Mouse (Mus musculus) liver, adult 2 months (tissue): Measurements from ENCODE around the gene 1810024B03Rik. TPM values are rescaled to one million over a fixed set of nuclear protein-coding genes. Genes with fewer than 3 reads are reported as not detected.

Source experiments
- DNase-seq: peaks from one replicate; pipeline ENCODE4 v3.0.0-alpha.2; 2011; ENCODE audit warnings: low read depth, low spot score; ENCODE audit errors: extremely low read depth
- H3K27ac ChIP-seq: fragments of 200-500 bp; replicated peaks from 2 replicates; pipeline ENCODE4 v1.5.1; 2012; ENCODE audit warnings: low read depth, mild to moderate bottlenecking, control low read depth, inconsistent platforms, low read length; ENCODE audit not compliant: insufficient read depth
- H3K27me3 ChIP-seq: fragments of 200-500 bp; 2 replicates; pipeline ENCODE4 v1.6.1; 2012; ENCODE audit warnings: mild to moderate bottlenecking, moderate library complexity, low read length, inconsistent platforms; ENCODE audit not compliant: control insufficient read depth, insufficient read depth
- H3K36me3 ChIP-seq: fragments of 200-500 bp; 2 replicates; pipeline ENCODE4 v1.6.1; 2012; ENCODE audit warnings: low read length, inconsistent platforms; ENCODE audit not compliant: control insufficient read depth, insufficient read depth
- H3K4me1 ChIP-seq: fragments of 200-500 bp; 2 replicates; pipeline ENCODE4 v1.6.1; 2011; ENCODE audit warnings: low read length; ENCODE audit not compliant: control insufficient read depth, insufficient read depth
- H3K4me3 ChIP-seq: fragments of 200-500 bp; 2 replicates; pipeline ENCODE4 v1.5.1; 2011; ENCODE audit warnings: low read depth, mild to moderate bottlenecking, control low read depth, low read length, moderate library complexity; ENCODE audit not compliant: insufficient read depth
- H3K79me2 ChIP-seq: fragments of 200-500 bp; 2 replicates; pipeline ENCODE4 v1.6.1; 2012; ENCODE audit warnings: inconsistent platforms, mild to moderate bottlenecking, low read length, moderate library complexity; ENCODE audit not compliant: control insufficient read depth, insufficient read depth
- H3K9ac ChIP-seq: fragments of 200-500 bp; 2 replicates; pipeline ENCODE4 v1.6.1; 2012; ENCODE audit warnings: low read depth, mild to moderate bottlenecking, control low read depth, inconsistent platforms, low read length
- CTCF ChIP-seq: fragments of 200-500 bp; IDR thresholded peaks from 2 replicates; pipeline ENCODE4 v1.5.1; 2011; ENCODE audit warnings: low read depth, low read length, control low read depth
- POLR2A ChIP-seq: fragments of 200-500 bp; IDR thresholded peaks from 2 replicates; pipeline ENCODE4 v1.6.1; 2011; ENCODE audit warnings: low read length, control low read depth; ENCODE audit not compliant: insufficient read depth; ENCODE audit errors: extremely low read depth
- WGBS: fragments of 180-500 bp; shearing (Covaris S2); methylation state at CpG from one replicate; pipeline ENCODE4 v1.1.7; 2018; 5-methylcytosine and 5-hydroxymethylcytosine counted together
- polyA plus RNA-seq: library from polyadenylated mRNA; depleted of rRNA; stranded (reverse); fragments of >200 nt; gene quantifications from 2 replicates; pipeline ENCODE4 v1.2.3, GENCODE M21; 2012
- total RNA-seq: library from RNA; depleted of rRNA; stranded (reverse); fragments of >200 nt; gene quantifications from 2 replicates; pipeline ENCODE4 v1.2.3, GENCODE M21; 2014

1810024B03Rik gene
- total and polyA plus RNA-seq, 2 experiments = 0.82 to 1.2 TPM

GRCm38 (mm10) chr2:127143158-127144063 is 64.7 kb downstream of the 1810024B03Rik start, which contains the start of gene Itpripl1:
Gene Itpripl1 (minus strand): TSS chr2:127143442.
- peak within 1 kb of the TSS; percentile 64 for H3K9ac ChIP-seq
- no peaks in the 10 kb centered on the region for H3K36me3 ChIP-seq
- peak within 1 kb of the TSS; percentile 63 for H3K27ac ChIP-seq
- no peaks in the 10 kb centered on the region; the same call in 1 of the 2 replicates for H3K79me2 ChIP-seq
- peaks cover 5% of the 10 kb centered on the region; the same call in 1 of the 2 replicates for H3K4me1 ChIP-seq
- 7% methylated on average over 31 of the region's 31 CpGs for WGBS
- peak; percentile 92 for DNase-seq
- TF ChIP-seq CTCF (no peak), POLR2A (0 out of 2 replicates have a peak, but pooled peaks have one; percentile 50)
- peak within 1 kb of the TSS; percentile 57 for H3K4me3 ChIP-seq
- no peaks in the 10 kb centered on the region for H3K27me3 ChIP-seq

DNA sequence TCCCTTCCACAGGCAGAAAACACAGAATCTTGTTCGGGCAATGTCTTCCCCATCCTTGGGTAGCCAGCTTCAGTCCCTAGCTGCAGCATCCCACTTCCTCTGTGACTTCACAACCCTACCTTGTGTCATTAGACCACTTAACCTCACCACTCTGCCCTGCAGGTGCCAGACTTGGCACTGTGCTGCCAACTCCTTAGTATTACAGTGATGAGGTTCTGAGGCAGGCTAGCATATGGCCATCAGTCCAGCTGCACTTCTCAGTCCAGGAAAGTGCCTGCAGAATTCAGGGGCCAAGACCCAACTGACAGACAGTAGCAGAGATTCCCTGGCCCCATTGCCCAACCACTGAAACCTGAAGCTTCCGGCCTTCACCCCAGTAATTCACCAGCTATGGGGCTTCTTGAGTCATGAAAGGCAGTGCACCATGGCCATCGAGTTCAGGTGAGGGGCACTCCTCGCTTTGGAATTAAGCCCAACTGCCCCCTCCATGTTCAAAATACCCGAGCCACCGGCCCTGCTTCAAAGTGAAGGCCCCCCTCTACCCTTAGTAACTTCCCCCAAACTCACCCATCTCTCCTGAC is 65.4 kb downstream of the 1810024B03Rik start:
- 15% methylated on average over 6 of the region's 6 CpGs for WGBS
- DNase-seq = peak; percentile 12
- peaks cover 5% of the 10 kb centered on the region; the same call in 1 of the 2 replicates for H3K4me1 ChIP-seq

DNA sequence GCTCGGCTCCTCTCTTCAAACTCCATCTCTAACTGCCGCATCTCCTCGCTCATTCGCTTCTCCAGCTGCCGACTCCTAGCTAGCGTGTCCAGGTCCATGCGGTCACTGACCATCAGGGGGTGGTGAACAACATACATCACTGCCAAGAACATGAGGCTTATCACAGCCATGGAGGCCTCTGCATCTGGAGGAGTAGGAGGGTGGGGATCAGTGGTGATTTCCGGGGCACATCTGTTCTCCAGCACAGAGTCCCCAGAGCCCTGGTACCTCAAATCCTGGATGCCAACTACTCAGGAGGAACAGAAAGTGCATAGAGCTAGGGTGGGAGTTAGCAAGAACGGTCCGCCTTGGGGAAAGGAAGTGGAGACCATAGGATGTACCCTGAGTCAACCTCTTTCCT is 66.0 kb downstream of the 1810024B03Rik start:
- 80% methylated on average over 10 of the region's 10 CpGs for WGBS
- no peaks in the 10 kb centered on the region; the same call in 1 of the 2 replicates for H3K79me2 ChIP-seq
- H3K27ac ChIP-seq = 0 out of 2 replicates have a peak overlapping the region, but pooled peaks have one; percentile 63
- H3K4me1 ChIP-seq = peaks cover 6% of the 10 kb centered on the region; the same call in 1 of the 2 replicates
- H3K9ac ChIP-seq = 0 out of 2 replicates have a peak overlapping the region, but pooled peaks have one; percentile 12
- TF ChIP-seq CTCF (no peak), POLR2A (no peak)
- peak overlapping the region; percentile 57 for H3K4me3 ChIP-seq
- no peaks in the 10 kb centered on the region for H3K36me3 ChIP-seq
- DNase-seq = peak; percentile 20
- H3K27me3 ChIP-seq = no peaks in the 10 kb centered on the region

More for the DNA sequence above, 65.4 kb downstream of the 1810024B03Rik start:
- Histone ChIP-seq H3K4me3 (peak overlapping the region; percentile 57), H3K27me3 (no peaks in the 10 kb centered on the region), H3K36me3 (no peaks in the 10 kb centered on the region), H3K79me2 (no peaks in the 10 kb centered on the region; the same call in 1 of the 2 replicates), H3K27ac (peak overlapping the region; percentile 63), H3K9ac (peak overlapping the region; percentile 64)
- no peak for TF ChIP-seq POLR2A
- no peak for TF ChIP-seq CTCF

GRCm38 (mm10) chr2:127140011-127140410 is 68.1 kb downstream of the 1810024B03Rik start:
- DNase-seq = no peak
- no peak for TF ChIP-seq CTCF
- no peak for TF ChIP-seq POLR2A
- Histone ChIP-seq H3K27me3 (no peaks in the 10 kb centered on the region), H3K4me3 (no peak overlapping the region), H3K27ac (no peak overlapping the region), H3K4me1 (peaks cover 6% of the 10 kb centered on the region; the same call in 1 of the 2 replicates), H3K9ac (no peak overlapping the region), H3K36me3 (no peaks in the 10 kb centered on the region), H3K79me2 (no peaks in the 10 kb centered on the region; the same call in 1 of the 2 replicates)
- WGBS = 97% methylated on average over 7 of the region's 7 CpGs

DNA sequence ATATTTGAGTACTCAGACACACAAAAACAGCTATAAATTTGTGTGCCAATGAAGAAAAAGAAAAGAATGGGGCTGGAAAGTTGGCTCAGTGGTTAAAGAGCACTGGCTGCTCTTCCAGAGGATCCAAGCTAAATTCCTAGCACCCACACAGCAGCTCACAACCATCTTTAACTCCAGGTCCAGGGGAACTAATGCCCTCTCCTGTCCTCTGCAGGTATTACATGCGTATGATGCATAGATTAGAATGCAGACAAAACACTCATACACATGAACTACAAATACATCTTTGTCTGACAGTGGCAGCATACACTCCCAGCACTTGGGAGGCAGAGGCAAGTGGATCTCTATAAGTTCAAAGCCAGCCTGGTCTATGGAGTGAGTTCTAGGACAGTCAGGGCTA is 68.5 kb downstream of the 1810024B03Rik start:
- no peak for DNase-seq
- TF ChIP-seq POLR2A (no peak), CTCF (no peak)
- 100% methylated on average over 1 of the region's 1 CpGs for WGBS
- no peaks in the 10 kb centered on the region for H3K27me3 ChIP-seq
- no peaks in the 10 kb centered on the region for H3K36me3 ChIP-seq
- H3K9ac ChIP-seq = no peak overlapping the region
- H3K27ac ChIP-seq = no peak overlapping the region
- peaks cover 6% of the 10 kb centered on the region; the same call in 1 of the 2 replicates for H3K4me1 ChIP-seq
- no peaks in the 10 kb centered on the region; the same call in 1 of the 2 replicates for H3K79me2 ChIP-seq
- H3K4me3 ChIP-seq = no peak overlapping the region
